Mouse (Mus musculus) MEL (cell line): ENCODE results near the gene Cse1l. TPM values are rescaled to one million over a fixed set of nuclear protein-coding genes. Genes with fewer than 3 reads are reported as not detected.

Source experiments
- DNase-seq: peaks from one replicate; pipeline ENCODE4 v3.0.0; 2011; ENCODE audit warnings: low read depth, low spot score
- H3K27ac ChIP-seq: 2 replicates; pipeline ENCODE4 v1.5.1; 2012; ENCODE audit warnings: low read depth, mild to moderate bottlenecking, control low read depth, low read length, moderate library complexity; ENCODE audit not compliant: control insufficient read depth
- H3K27me3 ChIP-seq, 2 experiments: fragments of 150-350 bp in 1 of 2; sonication (generic) in 1 of 2; 2 replicates each; pipeline ENCODE4 v1.6.1; 2012; ENCODE audit warnings: low read length in 2 of 2, mild to moderate bottlenecking in 2 of 2, improper control_type of control experiment in 1 of 2, moderate library complexity in 1 of 2; ENCODE audit not compliant: insufficient read depth in 2 of 2, control insufficient read depth in 1 of 2
- H3K36me3 ChIP-seq, 2 experiments: 2 replicates each; pipeline ENCODE4 v1.6.1; 2012 to 2014; ENCODE audit warnings: low read length in 2 of 2, improper control_type of control experiment in 1 of 2, inconsistent platforms in 1 of 2, mild to moderate bottlenecking in 1 of 2; ENCODE audit not compliant: insufficient read depth in 2 of 2, control insufficient read depth in 1 of 2
- H3K4me1 ChIP-seq, 2 experiments: fragments of 150-350 bp in 1 of 2; sonication (generic) in 1 of 2; 2 replicates each; pipeline ENCODE4 v1.6.1; 2012; ENCODE audit warnings: low read length in 2 of 2, improper control_type of control experiment in 1 of 2, mild to moderate bottlenecking in 1 of 2; ENCODE audit not compliant: insufficient read depth in 2 of 2, control insufficient read depth in 1 of 2
- H3K4me3 ChIP-seq, 2 experiments: fragments of 150-350 bp in 1 of 2; sonication (generic) in 1 of 2; 2 replicates each; pipeline ENCODE4 v1.5.1; 2012; ENCODE audit warnings: low read depth in 2 of 2, low read length in 2 of 2, mild to moderate bottlenecking in 2 of 2, moderate library complexity in 2 of 2, control low read depth in 1 of 2, improper control_type of control experiment in 1 of 2; ENCODE audit not compliant: control insufficient read depth in 1 of 2, insufficient read depth in 1 of 2
- H3K79me2 ChIP-seq: 2 replicates; pipeline ENCODE4 v1.6.1; 2012; ENCODE audit warnings: mild to moderate bottlenecking, low read length, moderate library complexity; ENCODE audit not compliant: control insufficient read depth, poor library complexity, insufficient read depth
- H3K9ac ChIP-seq: 2 replicates; pipeline ENCODE4 v1.6.1; 2012; ENCODE audit warnings: low read depth, mild to moderate bottlenecking, control low read depth, low read length, moderate library complexity; ENCODE audit not compliant: control insufficient read depth, poor library complexity, severe bottlenecking
- H3K9me3 ChIP-seq: fragments of 150-350 bp; sonication (generic); replicated peaks from 2 replicates; pipeline ENCODE4 v1.6.1; 2012; ENCODE audit warnings: mild to moderate bottlenecking, low read length, improper control_type of control experiment, moderate library complexity; ENCODE audit not compliant: insufficient read depth
- BHLHE40 ChIP-seq: IDR thresholded peaks from 2 replicates; pipeline ENCODE4 v1.6.1; 2012; ENCODE audit warnings: low read depth, mild to moderate bottlenecking, inconsistent platforms, low read length, improper control_type of control experiment, borderline replicate concordance
- CHD1 ChIP-seq: IDR thresholded peaks from 2 replicates; pipeline ENCODE4 v1.6.1; 2012; ENCODE audit warnings: low read depth, mild to moderate bottlenecking, inconsistent platforms, low read length, improper control_type of control experiment
- CTCF ChIP-seq, 3 experiments: IDR thresholded peaks in 2 of 3; conservative IDR thresholded peaks in 1 of 3; 2 replicates each; pipeline ENCODE4 v1.5.1; 2011 to 2012; ENCODE audit warnings: low read length in 3 of 3, low read depth in 2 of 3, mild to moderate bottlenecking in 2 of 3, improper control_type of control experiment in 1 of 3, inconsistent platforms in 1 of 3, mixed read lengths in 1 of 3, moderate library complexity in 1 of 3; ENCODE audit not compliant: control insufficient read depth in 1 of 3, insufficient read depth in 1 of 3, poor library complexity in 1 of 3, severe bottlenecking in 1 of 3
- EP300 ChIP-seq, 2 experiments: IDR thresholded peaks; 2 replicates each; pipeline ENCODE4 v1.6.1; 2011; ENCODE audit warnings: improper control_type of control experiment in 2 of 2, low read length in 2 of 2, low read depth in 1 of 2, mild to moderate bottlenecking in 1 of 2
- ETS1 ChIP-seq: IDR thresholded peaks from 2 replicates; pipeline ENCODE4 v1.6.1; 2012; ENCODE audit warnings: low read depth, mild to moderate bottlenecking, inconsistent platforms, low read length, improper control_type of control experiment, moderate library complexity
- GABPA ChIP-seq: IDR thresholded peaks from 2 replicates; pipeline ENCODE4 v1.6.1; 2012; ENCODE audit warnings: low read depth, mild to moderate bottlenecking, inconsistent platforms, low read length, improper control_type of control experiment, moderate library complexity
- HCFC1 ChIP-seq: IDR thresholded peaks from 2 replicates; pipeline ENCODE4 v1.6.1; 2012; ENCODE audit warnings: low read depth, mild to moderate bottlenecking, inconsistent platforms, low read length, improper control_type of control experiment, moderate library complexity
- MAZ ChIP-seq: IDR thresholded peaks from 2 replicates; pipeline ENCODE4 v1.6.1; 2012; ENCODE audit warnings: low read depth, mild to moderate bottlenecking, inconsistent platforms, low read length, improper control_type of control experiment
- MEF2A ChIP-seq: IDR thresholded peaks from 2 replicates; pipeline ENCODE4 v1.6.1; 2014; ENCODE audit warnings: low read depth, mild to moderate bottlenecking, inconsistent platforms, low read length, improper control_type of control experiment; ENCODE audit not compliant: poor library complexity, insufficient replicate concordance, severe bottlenecking; ENCODE audit errors: extremely low read depth
- MXI1 ChIP-seq: IDR thresholded peaks from 2 replicates; pipeline ENCODE4 v1.6.1; 2011; ENCODE audit warnings: mild to moderate bottlenecking, low read depth, low read length, improper control_type of control experiment
- MYC ChIP-seq: IDR thresholded peaks from 2 replicates; pipeline ENCODE4 v1.6.1; 2011; ENCODE audit warnings: low read depth, mild to moderate bottlenecking, low read length, improper control_type of control experiment, moderate library complexity
- NELFE ChIP-seq: IDR thresholded peaks from 2 replicates; pipeline ENCODE4 v1.6.1; 2011; ENCODE audit warnings: low read depth, low read length, improper control_type of control experiment
- NRF1 ChIP-seq: IDR thresholded peaks from 2 replicates; pipeline ENCODE4 v1.6.1; 2014; ENCODE audit warnings: low read depth, mild to moderate bottlenecking, inconsistent platforms, low read length, improper control_type of control experiment, moderate library complexity; ENCODE audit not compliant: poor library complexity, insufficient read depth, severe bottlenecking
- POLR2A ChIP-seq, 2 experiments: IDR thresholded peaks; 2 replicates each; pipeline ENCODE4 v1.6.1; 2011 to 2012; ENCODE audit warnings: low read length in 2 of 2, mild to moderate bottlenecking in 2 of 2, control low read depth in 1 of 2, improper control_type of control experiment in 1 of 2, low read depth in 1 of 2, moderate library complexity in 1 of 2; ENCODE audit not compliant: control insufficient read depth in 1 of 2, insufficient read depth in 1 of 2, poor library complexity in 1 of 2
- RAD21 ChIP-seq: IDR thresholded peaks from 2 replicates; pipeline ENCODE4 v1.6.1; 2011; ENCODE audit warnings: mild to moderate bottlenecking, low read depth, low read length, improper control_type of control experiment
- SIN3A ChIP-seq: IDR thresholded peaks from 2 replicates; pipeline ENCODE4 v1.6.1; 2012; ENCODE audit warnings: low read length, improper control_type of control experiment, inconsistent platforms
- SMC3 ChIP-seq: IDR thresholded peaks from 2 replicates; pipeline ENCODE4 v1.6.1; 2011; ENCODE audit warnings: low read depth, low read length, improper control_type of control experiment
- UBTF ChIP-seq: IDR thresholded peaks from 2 replicates; pipeline ENCODE4 v1.6.1; 2012; ENCODE audit warnings: low read depth, mild to moderate bottlenecking, inconsistent platforms, low read length, improper control_type of control experiment, moderate library complexity, borderline replicate concordance; ENCODE audit not compliant: insufficient read depth
- ZC3H11A ChIP-seq: IDR thresholded peaks from 2 replicates; pipeline ENCODE4 v1.6.1; 2012; ENCODE audit warnings: low read depth, mild to moderate bottlenecking, inconsistent platforms, low read length, improper control_type of control experiment
- ZKSCAN1 ChIP-seq: IDR thresholded peaks from 2 replicates; pipeline ENCODE4 v1.6.1; 2012; ENCODE audit warnings: low read depth, mild to moderate bottlenecking, inconsistent platforms, low read length, improper control_type of control experiment, moderate library complexity
- ZMIZ1 ChIP-seq: IDR thresholded peaks from 2 replicates; pipeline ENCODE4 v1.6.1; 2012; ENCODE audit warnings: low read depth, mild to moderate bottlenecking, inconsistent platforms, low read length, improper control_type of control experiment, moderate library complexity
- polyA plus RNA-seq, 2 experiments: library from polyadenylated mRNA; stranded (reverse) in 1 of 2; unstranded in 1 of 2; fragments of >175 nt in 1 of 2; fragments of >200 nt in 1 of 2; gene quantifications; 2 replicates each; pipeline versions ENCODE4 v1.2.1 to v1.2.4; 2012; ENCODE audit warnings: low replicate concordance in 2 of 2, low read depth in 1 of 2; ENCODE audit not compliant: insufficient read length in 2 of 2, insufficient read depth in 1 of 2, missing spikeins in 1 of 2
- total RNA-seq: library from RNA; depleted of rRNA; stranded (reverse); fragments of 300-350 nt; gene quantifications from 2 replicates; pipeline ENCODE4 v1.2.3, GENCODE M21; 2012

Gene Cse1l
- total and polyA plus RNA-seq, 3 experiments: 87.0 to 133 (median 93.3) TPM

DNA sequence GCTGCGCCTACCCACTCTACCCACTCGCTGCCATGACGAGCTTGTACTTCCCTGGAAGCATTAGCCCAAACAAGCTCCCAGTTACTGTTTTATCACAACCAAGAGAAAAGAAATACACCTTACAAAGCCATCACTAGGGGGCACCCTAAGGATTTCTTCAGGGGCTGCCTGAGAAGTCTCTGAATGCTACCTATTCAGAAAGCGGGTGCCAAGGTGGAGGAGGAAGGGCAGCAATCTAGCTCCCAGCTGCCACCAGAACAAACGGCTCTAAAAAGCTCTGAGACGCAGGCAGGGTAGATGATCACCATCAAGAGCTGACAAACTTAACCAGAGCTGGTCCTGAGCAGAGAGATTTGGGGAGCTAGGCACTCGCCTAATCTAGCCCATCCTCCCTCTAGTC, 51.0 kb downstream of the Cse1l start:
- Histone ChIP-seq H3K9ac (no peak overlapping the region), H3K9me3 (no peaks in the 10 kb centered on the region), H3K36me3 (peaks cover 0 to 2% of the 10 kb centered on the region in 2 experiments; a peak in 2 of 4 replicates), H3K79me2 (no peaks in the 10 kb centered on the region), H3K4me1 (no peaks in the 10 kb centered on the region), H3K27me3 (no peaks in the 10 kb centered on the region), H3K4me3 (no peak overlapping the region), H3K27ac (no peak overlapping the region)
- DNase-seq: peak; percentile 77
- TF ChIP-seq HCFC1: no peak
- TF ChIP-seq BHLHE40: no peak
- TF ChIP-seq CTCF (IDR thresholded peaks at IDR 0.05 in 2 of 3, conservative IDR thresholded peaks at IDR 0.05 in 1 of 3; ENCODE audit: control insufficient read depth in 1 of 3, insufficient read depth in 1 of 3, low read depth in 2 of 3, low read length in 3 of 3, poor library complexity in 1 of 3, severe bottlenecking in 1 of 3): peak; percentile 35 to 75 (median 49)
- no peak for TF ChIP-seq MXI1
- TF ChIP-seq MYC: no peak
- TF ChIP-seq SMC3: peak; percentile 75
- no peak for TF ChIP-seq POLR2A (IDR thresholded peaks at IDR 0.05; ENCODE audit: control insufficient read depth in 1 of 2, insufficient read depth in 1 of 2, low read depth in 1 of 2, low read length in 2 of 2, poor library complexity in 1 of 2)
- no peak for TF ChIP-seq SIN3A
- TF ChIP-seq MEF2A: no peak
- no peak for TF ChIP-seq GABPA
- TF ChIP-seq RAD21: peak; percentile 71
- peak; percentile 60 for TF ChIP-seq ZC3H11A
- TF ChIP-seq EP300 (IDR thresholded peaks at IDR 0.05; ENCODE audit: low read depth in 1 of 2, low read length in 2 of 2): no peak

DNA sequence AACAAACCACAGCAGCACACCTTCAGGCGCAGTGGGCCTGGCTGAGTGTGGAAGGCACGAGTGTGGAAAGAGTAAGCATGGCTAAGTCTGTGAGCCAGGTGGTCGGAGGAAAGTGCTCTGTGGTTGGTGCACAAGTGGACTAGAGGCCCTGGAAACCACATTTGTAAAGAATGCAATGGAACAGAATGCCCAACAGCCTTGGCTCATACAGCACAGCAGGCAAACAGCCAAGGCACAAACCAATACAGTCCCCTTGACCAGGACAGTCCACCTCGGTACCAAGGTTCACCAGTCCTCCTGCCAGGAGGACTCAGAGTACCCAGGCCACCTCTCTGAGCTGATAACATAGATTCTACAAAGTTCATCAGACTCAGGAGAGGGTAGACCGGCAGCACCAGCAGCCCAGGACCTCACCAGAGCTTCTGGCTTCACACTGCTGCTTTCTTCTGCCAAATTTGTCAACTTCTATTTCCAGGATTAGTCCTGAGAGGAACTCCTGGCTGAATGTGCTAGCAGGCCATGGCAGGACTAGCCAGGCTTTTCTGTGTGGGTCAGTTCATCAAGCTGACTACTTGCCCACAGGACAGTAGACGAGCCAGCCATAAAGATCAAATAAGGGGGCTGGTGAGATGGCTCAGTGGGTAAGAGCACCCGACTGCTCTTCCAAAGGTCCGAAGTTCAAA, 54.9 kb downstream of the Cse1l start:
- no peak for DNase-seq
- Histone ChIP-seq H3K27me3 (no peaks in the 10 kb centered on the region), H3K4me1 (no peaks in the 10 kb centered on the region), H3K9me3 (no peaks in the 10 kb centered on the region), H3K36me3 (peaks cover 0 to 2% of the 10 kb centered on the region in 2 experiments; a peak in 2 of 4 replicates), H3K4me3 (no peak overlapping the region), H3K79me2 (peaks cover 2% of the 10 kb centered on the region; the same call in 1 of the 2 replicates), H3K9ac (no peak overlapping the region), H3K27ac (no peak overlapping the region)
- no peak for TF ChIP-seq NRF1
- TF ChIP-seq NELFE: no peak
- no peak for TF ChIP-seq BHLHE40
- no peak for TF ChIP-seq ETS1
- no peak for TF ChIP-seq MEF2A
- no peak for TF ChIP-seq ZMIZ1
- TF ChIP-seq UBTF: no peak
- no peak for TF ChIP-seq CHD1
- no peak for TF ChIP-seq MAZ
- TF ChIP-seq ZKSCAN1: no peak
